Mouse (Mus musculus): ENCODE data around the gene Stk32b. TPM values are rescaled to one million over a fixed set of nuclear protein-coding genes. Genes with fewer than 3 reads are reported as not detected.

Gene Stk32b
- polyA plus RNA-seq, 1 experiment: not detected

GRCm38 (mm10) chr5:37469031-37469430 lies 247.9 kb downstream of the Stk32b start:
- TF ChIP-seq CEBPB (IDR thresholded peaks at IDR 0.05; ENCODE audit: low read depth) (no peak), MYOD1 (IDR thresholded peaks at IDR 0.05; ENCODE audit: control insufficient read depth, insufficient read length, low read depth) (peak; percentile 94)
- H3K79me3 ChIP-seq (ENCODE audit: low read depth): no peaks in the 10 kb centered on the region
- H3ac ChIP-seq (ENCODE audit: control insufficient read depth, insufficient read length, low read depth): no peak overlapping the region

GRCm38 (mm10) chr5:37467646-37468045 lies 249.3 kb downstream of the Stk32b start:
- H3K27me3 ChIP-seq (ENCODE audit: control insufficient read depth, insufficient read depth, insufficient read length): peaks cover 6% of the 10 kb centered on the region
- H3K79me2 ChIP-seq (ENCODE audit: control insufficient read depth, insufficient read depth): no peaks in the 10 kb centered on the region
- H3ac ChIP-seq (ENCODE audit: control insufficient read depth, insufficient read length, low read depth): no peak overlapping the region
- H3K4me3 ChIP-seq (ENCODE audit: insufficient read depth, poor library complexity, severe bottlenecking): no peak overlapping the region
- TF ChIP-seq USF1 (IDR thresholded peaks at IDR 0.05; ENCODE audit: low read depth) (peak; percentile 18), CTCF (IDR thresholded peaks at IDR 0.05; ENCODE audit: control insufficient read depth, insufficient read depth, insufficient read length) (no peak), MYOG (IDR thresholded peaks at IDR 0.05; ENCODE audit: control insufficient read depth, extremely low read depth, insufficient read length) (no peak)
- no peaks in the 10 kb centered on the region for H3K36me3 ChIP-seq (ENCODE audit: control insufficient read depth, insufficient read depth)
- H3K79me3 ChIP-seq (ENCODE audit: low read depth): no peaks in the 10 kb centered on the region

More at GRCm38 (mm10) chr5:37469031-37469430, 247.9 kb downstream of the Stk32b start:
- Histone ChIP-seq H3K36me3 (ENCODE audit: control insufficient read depth, insufficient read depth) (no peaks in the 10 kb centered on the region), H3K79me2 (ENCODE audit: control insufficient read depth, insufficient read depth) (no peaks in the 10 kb centered on the region), H3K4me3 (ENCODE audit: insufficient read depth, poor library complexity, severe bottlenecking) (no peak overlapping the region), H3K27me3 (ENCODE audit: control insufficient read depth, insufficient read depth, insufficient read length) (peaks cover 6% of the 10 kb centered on the region)

GRCm38 (mm10) chr5:37465461-37465860 lies 251.5 kb downstream of the Stk32b start:
- Histone ChIP-seq H3ac (ENCODE audit: control insufficient read depth, insufficient read length, low read depth) (no peak overlapping the region), H3K79me2 (ENCODE audit: control insufficient read depth, insufficient read depth) (no peaks in the 10 kb centered on the region), H3K36me3 (ENCODE audit: control insufficient read depth, insufficient read depth) (no peaks in the 10 kb centered on the region), H3K4me3 (ENCODE audit: insufficient read depth, poor library complexity, severe bottlenecking) (no peak overlapping the region), H3K79me3 (ENCODE audit: low read depth) (no peaks in the 10 kb centered on the region), H3K27me3 (ENCODE audit: control insufficient read depth, insufficient read depth, insufficient read length) (peaks cover 3% of the 10 kb centered on the region)
- TF ChIP-seq MYOD1 (IDR thresholded peaks at IDR 0.05; ENCODE audit: control insufficient read depth, insufficient read length, low read depth) (no peak), MYOG (IDR thresholded peaks at IDR 0.05; ENCODE audit: control insufficient read depth, extremely low read depth, insufficient read length) (no peak), MAX (IDR thresholded peaks at IDR 0.05) (no peak), CEBPB (IDR thresholded peaks at IDR 0.05; ENCODE audit: low read depth) (no peak), CTCF (IDR thresholded peaks at IDR 0.05; ENCODE audit: control insufficient read depth, insufficient read depth, insufficient read length) (no peak), USF1 (IDR thresholded peaks at IDR 0.05; ENCODE audit: low read depth) (no peak), FOSL1 (IDR thresholded peaks at IDR 0.05; ENCODE audit: insufficient read depth, low read length, poor library complexity, severe bottlenecking) (no peak)

- H3ac ChIP-seq (ENCODE audit: control insufficient read depth, insufficient read length, low read depth): no peak overlapping the region
- H3K79me3 ChIP-seq (ENCODE audit: low read depth): no peaks in the 10 kb centered on the region
- peaks cover 5% of the 10 kb centered on the region for H3K27me3 ChIP-seq (ENCODE audit: control insufficient read depth, insufficient read depth, insufficient read length)
- no peak overlapping the region for H3K4me3 ChIP-seq (ENCODE audit: insufficient read depth, poor library complexity, severe bottlenecking)
- TF ChIP-seq MAX (IDR thresholded peaks at IDR 0.05): no peak
- no peak for TF ChIP-seq MYOD1 (IDR thresholded peaks at IDR 0.05; ENCODE audit: control insufficient read depth, insufficient read length, low read depth)
- no peak for TF ChIP-seq CEBPB (IDR thresholded peaks at IDR 0.05; ENCODE audit: low read depth)
- TF ChIP-seq USF1 (IDR thresholded peaks at IDR 0.05; ENCODE audit: low read depth): no peak
- TF ChIP-seq CTCF (IDR thresholded peaks at IDR 0.05; ENCODE audit: control insufficient read depth, insufficient read depth, insufficient read length): no peak
- TF ChIP-seq FOSL1 (IDR thresholded peaks at IDR 0.05; ENCODE audit: insufficient read depth, low read length, poor library complexity, severe bottlenecking): no peak
- TF ChIP-seq MYOG (IDR thresholded peaks at IDR 0.05; ENCODE audit: control insufficient read depth, extremely low read depth, insufficient read length): no peak
- H3K79me2 ChIP-seq (ENCODE audit: control insufficient read depth, insufficient read depth): no peaks in the 10 kb centered on the region
- no peaks in the 10 kb centered on the region for H3K36me3 ChIP-seq (ENCODE audit: control insufficient read depth, insufficient read depth)
Measured at GRCm38 (mm10) chr5:37458236-37458635, 258.7 kb downstream of the Stk32b start.

- no peak for TF ChIP-seq MAX (IDR thresholded peaks at IDR 0.05)
- TF ChIP-seq MYOD1 (IDR thresholded peaks at IDR 0.05; ENCODE audit: control insufficient read depth, insufficient read length, low read depth): no peak
- TF ChIP-seq FOSL1 (IDR thresholded peaks at IDR 0.05; ENCODE audit: insufficient read depth, low read length, poor library complexity, severe bottlenecking): no peak
- TF ChIP-seq CEBPB (IDR thresholded peaks at IDR 0.05; ENCODE audit: low read depth): no peak
- TF ChIP-seq CTCF (IDR thresholded peaks at IDR 0.05; ENCODE audit: control insufficient read depth, insufficient read depth, insufficient read length): no peak
- TF ChIP-seq MYOG (IDR thresholded peaks at IDR 0.05; ENCODE audit: control insufficient read depth, extremely low read depth, insufficient read length): no peak
- no peak for TF ChIP-seq USF1 (IDR thresholded peaks at IDR 0.05; ENCODE audit: low read depth)
- Histone ChIP-seq H3K27me3 (ENCODE audit: control insufficient read depth, insufficient read depth, insufficient read length) (peaks cover 5% of the 10 kb centered on the region), H3K79me2 (ENCODE audit: control insufficient read depth, insufficient read depth) (no peaks in the 10 kb centered on the region), H3K4me3 (ENCODE audit: insufficient read depth, poor library complexity, severe bottlenecking) (no peak overlapping the region), H3K79me3 (ENCODE audit: low read depth) (no peaks in the 10 kb centered on the region), H3ac (ENCODE audit: control insufficient read depth, insufficient read length, low read depth) (no peak overlapping the region), H3K36me3 (ENCODE audit: control insufficient read depth, insufficient read depth) (no peaks in the 10 kb centered on the region)
Measured at GRCm38 (mm10) chr5:37457831-37458230, 259.1 kb downstream of the Stk32b start.

GRCm38 (mm10) chr5:37457191-37457590 lies 259.8 kb downstream of the Stk32b start:
- H3K79me3 ChIP-seq (ENCODE audit: low read depth): no peaks in the 10 kb centered on the region

More at GRCm38 (mm10) chr5:37457191-37457590, 259.8 kb downstream of the Stk32b start:
- Histone ChIP-seq H3K27me3 (ENCODE audit: control insufficient read depth, insufficient read depth, insufficient read length) (peaks cover 5% of the 10 kb centered on the region), H3K79me2 (ENCODE audit: control insufficient read depth, insufficient read depth) (no peaks in the 10 kb centered on the region), H3ac (ENCODE audit: control insufficient read depth, insufficient read length, low read depth) (no peak overlapping the region), H3K36me3 (ENCODE audit: control insufficient read depth, insufficient read depth) (no peaks in the 10 kb centered on the region), H3K4me3 (ENCODE audit: insufficient read depth, poor library complexity, severe bottlenecking) (no peak overlapping the region)
- no peak for TF ChIP-seq MAX (IDR thresholded peaks at IDR 0.05)
- no peak for TF ChIP-seq MYOD1 (IDR thresholded peaks at IDR 0.05; ENCODE audit: control insufficient read depth, insufficient read length, low read depth)

All from C2C12 (cell line).